Mouse (Mus musculus) stomach, embryonic 16.5 days (tissue): ENCODE results near the gene Olfr1175-ps. TPM values are rescaled to one million over a fixed set of nuclear protein-coding genes. Genes with fewer than 3 reads are reported as not detected.

Source experiments
- ATAC-seq: fragments of 200-750 bp; cut with Nextera tagmentation; 2 replicates; pipeline ENCODE4 v1.8.0; 2017; ENCODE audit warnings: moderate number of reproducible peaks, moderate TSS enrichment; ENCODE audit not compliant: insufficient read depth, low FRiP score
- H3K27ac ChIP-seq: fragments of 300-500 bp; sonication (generic); 2 replicates; pipeline ENCODE4 v1.5.1; 2014; ENCODE audit warnings: low read length
- H3K27me3 ChIP-seq: fragments of 300-500 bp; sonication (generic); 2 replicates; pipeline ENCODE4 v1.6.1; 2014; ENCODE audit warnings: low read length, control low read depth, mixed read lengths; ENCODE audit not compliant: control insufficient read depth, insufficient read depth
- H3K36me3 ChIP-seq: fragments of 300-500 bp; sonication (generic); 2 replicates; pipeline ENCODE4 v1.6.1; 2014; ENCODE audit warnings: low read length; ENCODE audit not compliant: control insufficient read depth, insufficient read depth
- H3K4me1 ChIP-seq: fragments of 300-500 bp; sonication (generic); 2 replicates; pipeline ENCODE4 v1.6.1; 2014; ENCODE audit warnings: low read length, control low read depth, mixed read lengths; ENCODE audit not compliant: control insufficient read depth, insufficient read depth
- H3K4me2 ChIP-seq: fragments of 300-500 bp; sonication (generic); 2 replicates; pipeline ENCODE4 v1.6.1; 2014; ENCODE audit warnings: low read depth, low read length, mixed read lengths
- H3K4me3 ChIP-seq: fragments of 300-500 bp; sonication (generic); replicated peaks from 2 replicates; pipeline ENCODE4 v1.5.1; 2014; ENCODE audit warnings: mild to moderate bottlenecking, low read length
- H3K9ac ChIP-seq: fragments of 300-500 bp; sonication (generic); 2 replicates; pipeline ENCODE4 v1.6.1; 2014; ENCODE audit warnings: low read length
- H3K9me3 ChIP-seq: fragments of 300-500 bp; sonication (generic); replicated peaks from 2 replicates; pipeline ENCODE4 v1.6.1; 2016; ENCODE audit warnings: low read length, control low read depth; ENCODE audit not compliant: control insufficient read depth
- WGBS: fragments of 180-500 bp; shearing (Covaris S2); extraction: QIAGEN DNeasy Blood & Tissue Kit; methylation state at CpG from one replicate; pipeline ENCODE4 v1.1.7; 2014; 5-methylcytosine and 5-hydroxymethylcytosine counted together
- polyA plus RNA-seq: library from polyadenylated mRNA; unstranded; fragments of >200 nt; fragmentation: Nextera tagmentation; extraction: Ambion mirVana; gene quantifications from 2 replicates; pipeline ENCODE4 v1.2.1, GENCODE M21; 2015

The Olfr1175-ps gene
- not detected in 2 replicates for polyA plus RNA-seq

DNA sequence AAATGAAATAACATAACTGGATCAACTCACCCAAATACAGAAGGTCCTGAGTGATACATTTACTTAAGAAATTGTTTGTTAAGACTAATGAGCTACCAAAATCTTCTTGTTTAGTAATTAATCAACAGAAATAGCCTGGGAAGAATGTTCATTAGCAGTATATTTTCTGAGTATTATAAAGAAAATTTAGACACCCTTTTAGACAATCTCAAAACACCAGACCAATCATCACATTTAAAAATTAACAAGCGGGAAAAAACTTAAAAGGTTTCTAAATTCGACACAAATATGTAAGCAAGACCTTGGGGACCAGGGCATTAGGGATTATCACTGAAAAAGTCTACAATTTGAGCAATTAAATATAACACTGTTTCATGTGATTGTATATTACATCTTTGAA is at the start of gene Olfr1175-ps:
Gene Olfr1175-ps, minus strand, starts transcription at position 101 of the 400 bp plus-strand sequence.
- Histone ChIP-seq H3K4me3 (no peak within 1 kb of the TSS), H3K4me1 (no peaks in the 10 kb centered on the region), H3K9ac (no peak within 1 kb of the TSS), H3K36me3 (no peaks in the 10 kb centered on the region), H3K27me3 (no peaks in the 10 kb centered on the region), H3K9me3 (no peaks in the 10 kb centered on the region), H3K27ac (no peak within 1 kb of the TSS), H3K4me2 (no peak within 1 kb of the TSS)
- ATAC-seq, result no peak
- whole genome bisulfite sequencing, result 77% methylated on average over 2 of the region's 2 CpGs

DNA sequence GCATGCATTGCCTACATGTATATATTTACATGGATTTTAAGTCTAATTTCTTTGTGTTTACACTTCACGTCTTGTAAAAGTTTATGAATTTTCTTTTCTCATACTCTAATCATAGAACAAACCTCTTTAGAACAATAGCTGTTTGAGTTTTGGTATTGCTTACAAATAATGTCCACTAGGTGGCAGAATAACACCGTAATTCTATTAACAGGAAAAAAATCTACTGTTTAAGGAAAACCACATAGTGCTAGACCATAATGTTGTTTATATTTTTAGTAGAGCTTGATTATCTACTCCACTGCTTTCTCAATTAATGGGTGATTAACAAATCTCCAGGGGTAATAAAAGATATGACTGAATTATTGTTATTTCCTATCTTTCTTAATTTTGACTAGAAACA is 29.3 kb upstream of the Olfr1175-ps start:
- Histone ChIP-seq H3K27ac (no peak overlapping the region), H3K27me3 (no peaks in the 10 kb centered on the region), H3K36me3 (no peaks in the 10 kb centered on the region), H3K9ac (no peak overlapping the region), H3K4me2 (no peak overlapping the region), H3K4me3 (no peak overlapping the region), H3K9me3 (no peaks in the 10 kb centered on the region), H3K4me1 (no peaks in the 10 kb centered on the region)
- 2% methylated on average over 2 of the region's 2 CpGs for WGBS
- no peak for ATAC-seq

DNA sequence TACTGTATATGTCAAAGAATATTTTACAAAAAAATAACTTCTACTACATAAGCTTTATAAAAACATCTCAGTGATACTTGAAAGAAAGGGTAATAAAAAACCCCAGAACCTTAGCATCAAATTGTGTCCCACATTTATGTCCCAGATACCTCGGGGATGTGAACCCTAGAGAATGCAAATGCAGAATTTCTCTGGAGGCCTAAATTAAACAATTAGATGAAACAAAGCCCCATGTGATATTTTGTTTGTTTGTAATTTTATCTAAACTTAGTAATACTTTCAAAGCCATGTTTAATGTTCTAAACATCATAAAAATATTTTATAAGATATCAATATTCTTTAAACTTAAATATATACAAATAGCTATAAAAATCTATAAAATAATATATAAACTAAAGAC is 19.4 kb upstream of the Olfr1175-ps start, which contains the start of gene Olfr1177-ps:
Gene Olfr1177-ps, minus strand, starts transcription at position 101 of the 400 bp plus-strand sequence.
- Histone ChIP-seq H3K36me3 (no peaks in the 10 kb centered on the region), H3K27ac (no peak within 1 kb of the TSS), H3K27me3 (no peaks in the 10 kb centered on the region), H3K4me3 (no peak within 1 kb of the TSS), H3K9ac (no peak within 1 kb of the TSS), H3K9me3 (no peaks in the 10 kb centered on the region), H3K4me1 (no peaks in the 10 kb centered on the region), H3K4me2 (no peak within 1 kb of the TSS)
- 73% methylated on average over 1 of the region's 1 CpGs for WGBS
- ATAC-seq, result no peak

DNA sequence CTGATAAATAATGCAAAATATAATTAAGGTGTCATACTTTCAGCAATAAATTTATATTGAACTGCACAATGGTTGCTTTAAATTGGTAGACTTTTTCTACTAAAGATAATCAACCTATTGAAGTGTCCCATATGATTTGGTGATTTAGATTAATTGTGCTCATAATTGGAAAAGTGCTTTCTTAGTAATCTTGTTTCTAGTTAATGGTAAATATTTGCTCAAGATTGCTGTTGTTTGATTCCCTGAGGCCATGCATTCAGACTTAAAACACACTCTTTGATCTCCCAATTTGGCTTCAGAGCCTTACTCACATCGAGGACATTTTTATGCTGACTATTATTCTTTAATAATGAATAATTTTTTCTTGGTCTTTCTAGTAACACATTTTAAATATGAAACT is 9.4 kb upstream of the Olfr1175-ps start, which contains the start of gene Olfr1176:
Gene Olfr1176, plus strand, starts transcription at position 301 of the 400 bp plus-strand sequence.
- Histone ChIP-seq H3K9me3 (no peaks in the 10 kb centered on the region), H3K27ac (no peak within 1 kb of the TSS), H3K9ac (no peak within 1 kb of the TSS), H3K4me2 (no peak within 1 kb of the TSS), H3K36me3 (no peaks in the 10 kb centered on the region), H3K4me3 (no peak within 1 kb of the TSS), H3K4me1 (no peaks in the 10 kb centered on the region), H3K27me3 (no peaks in the 10 kb centered on the region)
- ATAC-seq, result no peak
- WGBS, result 52% methylated on average over 1 of the region's 1 CpGs

DNA sequence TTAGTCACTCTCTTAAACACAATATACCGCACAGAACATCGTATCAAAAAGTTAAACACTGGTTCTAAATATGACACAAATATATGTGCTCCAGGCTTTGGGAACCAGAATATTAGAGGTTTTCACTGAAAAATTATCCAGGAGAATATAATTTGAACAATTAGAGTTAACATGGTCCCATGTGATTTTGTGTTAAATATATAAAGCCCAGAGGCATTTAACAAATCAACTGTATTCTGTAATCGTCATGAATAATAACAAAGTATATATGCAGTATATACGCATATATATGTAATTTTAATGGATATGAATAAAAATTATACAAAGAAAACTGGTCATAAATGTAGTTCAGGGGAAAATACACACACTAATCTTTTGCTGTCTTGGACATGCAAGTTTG is 12.0 kb downstream of the Olfr1175-ps start, which contains the start of gene Olfr1174-ps:
Gene Olfr1174-ps, minus strand, starts transcription at position 101 of the 400 bp plus-strand sequence.
- no peak within 1 kb of the TSS for H3K4me2 ChIP-seq
- H3K4me1 ChIP-seq, result no peaks in the 10 kb centered on the region
- H3K36me3 ChIP-seq, result no peaks in the 10 kb centered on the region
- H3K9me3 ChIP-seq, result no peaks in the 10 kb centered on the region
- H3K9ac ChIP-seq, result no peak within 1 kb of the TSS
- ATAC-seq, result no peak
- WGBS, result 90% methylated on average over 4 of the region's 4 CpGs
- H3K4me3 ChIP-seq, result no peak within 1 kb of the TSS
- no peak within 1 kb of the TSS for H3K27ac ChIP-seq
- H3K27me3 ChIP-seq, result no peaks in the 10 kb centered on the region

DNA sequence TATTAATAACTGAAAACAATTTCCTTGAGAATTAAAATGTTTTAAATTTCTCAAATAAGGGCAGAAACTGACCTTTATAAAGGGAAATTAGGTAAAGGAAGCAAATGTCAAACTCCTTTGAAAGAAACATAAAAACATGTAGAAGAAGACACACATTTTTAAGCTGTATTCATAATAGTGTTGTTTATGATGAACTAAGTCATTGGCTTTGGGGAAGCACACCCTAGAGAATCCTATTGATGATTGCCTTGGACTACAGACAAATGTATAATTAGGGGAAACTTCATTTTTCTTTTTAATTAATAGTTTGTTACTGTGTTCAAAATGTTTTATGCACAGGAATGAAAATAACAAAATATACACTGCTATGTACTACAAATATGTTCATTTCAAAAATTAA is 47.2 kb downstream of the Olfr1175-ps start, which contains the start of gene Olfr1173:
Gene Olfr1173, minus strand, starts transcription at position 101 of the 400 bp plus-strand sequence.
- ATAC-seq, result no peak
- Histone ChIP-seq H3K9ac (no peak within 1 kb of the TSS), H3K4me3 (no peak within 1 kb of the TSS)

More for the DNA sequence above, 47.2 kb downstream of the Olfr1175-ps start, which contains the start of gene Olfr1173:
- Histone ChIP-seq H3K9me3 (no peaks in the 10 kb centered on the region), H3K36me3 (no peaks in the 10 kb centered on the region), H3K4me2 (no peak within 1 kb of the TSS), H3K27me3 (no peaks in the 10 kb centered on the region), H3K27ac (no peak within 1 kb of the TSS), H3K4me1 (no peaks in the 10 kb centered on the region)

Other genes with a start within 250 kb of the Olfr1175-ps start
- not detected in 2 replicates for gene Olfr1164, start 233.2 kb downstream of the Olfr1175-ps start, polyA plus RNA-seq
- gene Olfr1166, start 198.9 kb downstream of the Olfr1175-ps start, polyA plus RNA-seq, result not detected in 2 replicates
- not detected in 2 replicates for gene Olfr1167, start 172.0 kb downstream of the Olfr1175-ps start, polyA plus RNA-seq
- not detected in 2 replicates for gene Olfr1168, start 145.3 kb downstream of the Olfr1175-ps start, polyA plus RNA-seq
- gene Olfr1170, start 98.9 kb downstream of the Olfr1175-ps start, polyA plus RNA-seq, result not detected in 2 replicates
- not detected in 2 replicates for gene Olfr1173, start 47.3 kb downstream of the Olfr1175-ps start, polyA plus RNA-seq
- not detected in 2 replicates for gene Olfr1174-ps, start 12.1 kb downstream of the Olfr1175-ps start, polyA plus RNA-seq
- not detected in 2 replicates for gene Olfr1176, start 9.5 kb upstream of the Olfr1175-ps start, polyA plus RNA-seq
- not detected in 2 replicates for gene Olfr1177-ps, start 19.3 kb upstream of the Olfr1175-ps start, polyA plus RNA-seq
- gene Olfr1178, start 59.8 kb upstream of the Olfr1175-ps start, polyA plus RNA-seq, result not detected in 2 replicates
- not detected in 2 replicates for gene Olfr1179, start 79.2 kb upstream of the Olfr1175-ps start, polyA plus RNA-seq
- gene Olfr1180, start 91.9 kb upstream of the Olfr1175-ps start, polyA plus RNA-seq, result not detected in 2 replicates
- not detected in 2 replicates for gene Olfr1181, start 99.0 kb upstream of the Olfr1175-ps start, polyA plus RNA-seq
- not detected in 2 replicates for gene Gm13757, start 121.9 kb upstream of the Olfr1175-ps start, polyA plus RNA-seq
- not detected in 2 replicates for gene Olfr1183, start 127.7 kb upstream of the Olfr1175-ps start, polyA plus RNA-seq
- not detected in 2 replicates for gene Olfr1184, start 156.4 kb upstream of the Olfr1175-ps start, polyA plus RNA-seq
- gene Olfr1185-ps1, start 166.1 kb upstream of the Olfr1175-ps start, polyA plus RNA-seq, result not detected in 2 replicates
- gene Olfr1186, start 191.3 kb upstream of the Olfr1175-ps start, polyA plus RNA-seq, result not detected in 2 replicates
- gene Olfr1188, start 229.7 kb upstream of the Olfr1175-ps start, polyA plus RNA-seq, result not detected in 2 replicates